Mouse (Mus musculus) thymus, postnatal 0 days (tissue): Measurements from ENCODE around the gene Reg3a. TPM values are rescaled to one million over a fixed set of nuclear protein-coding genes. Genes with fewer than 3 reads are reported as not detected.
"Not testable (repeated sequence)": the region's sequence is repeated elsewhere in the genome, so short reads cannot be mapped to it uniquely, and the experiment has no call there.

Experiments
- DNase-seq: peaks from one replicate; pipeline ENCODE4 v3.0.0-alpha.2; 2015; ENCODE audit warnings: low spot score
- polyA plus RNA-seq: library from polyadenylated mRNA; unstranded; fragments of >200 nt; fragmentation: Nextera tagmentation; extraction: Ambion mirVana; gene quantifications from 2 replicates; pipeline ENCODE4 v1.2.1, GENCODE M21; 2015

Gene Reg3a
- 0.73 and 0.96 TPM in 2 replicates for polyA plus RNA-seq

- DNase-seq, result no peak
Measured at GRCm38 (mm10) chr6:78380409-78380808, at the start of gene Reg3a. Gene Reg3a, plus strand, starts transcription at chr6:78380709.

- no peak for DNase-seq
Measured at GRCm38 (mm10) chr6:78331919-78332569, 48.5 kb upstream of the Reg3a start.

- no peak for DNase-seq
Measured at GRCm38 (mm10) chr6:78340296-78340695, 40.2 kb upstream of the Reg3a start.

- DNase-seq, result no peak
Measured at GRCm38 (mm10) chr6:78341689-78342088, 38.8 kb upstream of the Reg3a start.

GRCm38 (mm10) chr6:78361971-78362563, 18.4 kb upstream of the Reg3a start:
- DNase-seq, result no peak

GRCm38 (mm10) chr6:78370357-78370756, 10.2 kb upstream of the Reg3a start, which contains the start of gene Reg3b:
Gene Reg3b, plus strand, starts transcription at chr6:78370657.
- DNase-seq, result no peak

GRCm38 (mm10) chr6:78378765-78379164, 1.7 kb upstream of the Reg3a start, which contains the start of gene Reg3d:
Gene Reg3d, minus strand, starts transcription at chr6:78378865.
- DNase-seq, result no peak

- DNase-seq, result no peak
Measured at GRCm38 (mm10) chr6:78385609-78386008, 5.1 kb downstream of the Reg3a start.

GRCm38 (mm10) chr6:78395323-78395722, 14.8 kb downstream of the Reg3a start, which contains the start of gene Reg2:
Gene Reg2, plus strand, starts transcription at chr6:78395623.
- DNase-seq, result not testable (repeated sequence)

GRCm38 (mm10) chr6:78422411-78422810, 41.9 kb downstream of the Reg3a start, which contains the start of gene Reg1:
Gene Reg1, plus strand, starts transcription at chr6:78422711.
- not testable (repeated sequence) for DNase-seq

GRCm38 (mm10) chr6:78425497-78425896, 45.0 kb downstream of the Reg3a start:
- DNase-seq, result no peak

Other genes starting within 250 kb of the Reg3a start
- gene Reg3b, start 10.1 kb upstream of the Reg3a start, polyA plus RNA-seq, result 5.6 and 6.0 TPM in 2 replicates
- not detected in 2 replicates for gene Reg3d, start 1.8 kb upstream of the Reg3a start, polyA plus RNA-seq
- gene Reg2, start 14.9 kb downstream of the Reg3a start, polyA plus RNA-seq, result not detected in 2 replicates
- gene Reg1, start 42.0 kb downstream of the Reg3a start, polyA plus RNA-seq, result 1.6 and 2.3 TPM in 2 replicates
- 79.6 and 104 TPM in 2 replicates for gene Reg3g, start 88.2 kb downstream of the Reg3a start, polyA plus RNA-seq